Mouse (Mus musculus): ENCODE data around the gene 4932438A13Rik.
A peak's percentile ranks its signal among the peaks of the same experiment; 100 is the strongest.

Gene 4932438A13Rik

DNA sequence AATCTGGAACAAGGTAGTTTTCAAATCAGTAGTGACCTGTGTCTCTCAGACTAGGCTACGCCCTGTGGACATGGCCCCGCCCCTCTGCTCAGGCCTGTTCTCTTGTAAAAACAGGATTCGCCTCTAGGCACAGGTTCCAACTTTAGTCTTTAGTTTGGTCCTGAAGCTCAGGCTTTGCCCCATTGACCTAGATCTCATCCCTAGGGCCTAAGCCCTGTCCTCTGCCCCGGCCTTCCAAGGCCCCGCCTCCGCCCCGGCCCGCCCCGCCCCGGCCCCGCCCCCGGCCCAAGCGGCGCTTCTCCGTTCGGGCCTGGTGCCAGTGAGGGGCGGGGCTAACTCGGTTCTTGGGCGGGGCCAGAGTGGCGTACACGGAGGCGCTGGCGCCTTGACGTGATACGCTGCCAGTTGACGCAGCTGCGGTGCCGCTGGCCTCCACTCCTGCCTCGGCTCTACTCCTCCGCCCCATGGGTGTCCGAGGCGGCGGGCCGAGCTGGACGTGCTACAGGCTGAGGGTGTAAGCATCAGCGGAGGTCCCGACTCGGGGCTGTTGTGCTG, at the start of gene 4932438A13Rik:
TSS of gene 4932438A13Rik (plus strand) at position 384 of the 555 bp plus-strand sequence.
- DNase-seq (ENCODE audit: low spot score in 2 of 2), result peak; percentile 88 to 97

DNA sequence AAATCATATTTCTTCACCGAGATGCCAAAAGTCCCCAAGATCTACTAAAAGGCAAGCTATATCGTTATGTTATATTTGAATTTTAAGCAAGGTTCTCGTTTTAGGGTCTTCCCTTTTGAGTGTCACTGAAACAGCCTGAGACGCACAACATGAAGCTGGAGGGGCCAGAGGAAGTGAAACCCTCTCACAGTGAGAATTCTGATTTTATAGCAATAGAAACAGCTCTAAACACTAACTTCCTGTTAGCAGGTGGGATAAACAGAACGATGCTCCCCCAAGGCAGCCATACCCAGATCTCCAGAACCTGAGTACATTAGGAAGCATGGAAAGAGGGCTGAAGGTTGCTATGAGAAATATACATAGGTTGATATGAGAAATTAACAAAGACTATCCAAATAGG, 46.3 kb upstream of the 4932438A13Rik start:
- DNase-seq (ENCODE audit: low spot score in 2 of 2), result no peak

DNA sequence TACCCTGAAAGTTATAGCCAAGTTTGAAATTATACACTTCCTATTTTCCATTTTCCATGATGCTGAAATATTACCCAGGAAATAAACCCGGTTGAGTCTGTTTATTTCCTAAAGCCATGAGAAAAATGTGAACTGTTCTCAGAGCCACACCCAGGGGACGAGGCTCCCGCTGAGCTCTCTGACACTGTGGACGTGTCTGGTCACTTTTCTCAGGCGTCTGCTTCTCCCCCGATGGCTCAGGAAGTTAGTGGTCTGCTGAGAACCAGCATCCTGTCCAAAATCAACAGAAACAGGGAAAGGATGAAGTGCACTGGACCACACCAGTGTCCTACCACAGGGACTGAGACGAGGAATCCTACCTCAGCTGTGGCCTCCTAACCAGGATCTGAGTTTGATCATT, 43.5 kb upstream of the 4932438A13Rik start:
- no peak for DNase-seq (ENCODE audit: low spot score in 2 of 2)

DNA sequence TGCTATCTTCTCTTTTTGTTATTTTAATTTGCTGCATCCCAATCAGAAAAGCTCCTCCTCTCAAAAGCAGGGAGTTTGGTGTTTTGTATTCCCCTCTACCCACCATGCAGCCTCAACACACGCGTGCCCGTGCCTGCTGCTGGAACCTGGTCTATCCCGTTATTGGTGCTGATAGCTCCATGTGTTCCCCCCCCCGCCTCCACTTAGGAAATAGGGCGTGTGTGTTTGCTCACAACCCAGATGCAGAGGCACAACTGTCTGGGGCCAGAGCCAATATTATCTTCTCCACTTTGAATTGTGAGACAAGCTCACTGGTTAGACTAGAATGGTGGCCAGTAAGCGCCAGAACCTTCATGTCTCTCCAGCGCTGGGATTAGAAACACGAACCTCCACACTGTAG, 41.9 kb upstream of the 4932438A13Rik start:
- no peak for DNase-seq (ENCODE audit: low spot score in 2 of 2)

DNA sequence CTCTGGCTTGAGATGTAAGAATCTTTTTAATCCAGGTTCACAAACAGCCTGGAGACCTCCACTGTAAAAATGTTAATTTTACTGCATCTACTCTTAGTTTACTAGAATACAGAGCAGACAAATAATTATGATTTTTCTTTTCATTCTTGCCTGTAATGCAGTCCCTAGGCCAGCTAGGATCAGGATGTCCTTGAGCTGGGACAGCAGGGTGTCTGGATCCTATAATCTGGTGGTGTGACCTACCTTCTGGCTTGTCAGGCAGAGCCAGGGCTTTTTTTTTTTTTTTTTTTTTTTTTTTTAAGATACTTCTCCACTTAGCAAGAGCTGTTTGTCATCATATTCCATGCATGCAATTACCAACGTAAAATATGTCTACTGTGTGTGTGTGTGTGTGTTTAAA, 37.8 kb upstream of the 4932438A13Rik start:
- no peak for DNase-seq (ENCODE audit: low spot score in 2 of 2)

DNA sequence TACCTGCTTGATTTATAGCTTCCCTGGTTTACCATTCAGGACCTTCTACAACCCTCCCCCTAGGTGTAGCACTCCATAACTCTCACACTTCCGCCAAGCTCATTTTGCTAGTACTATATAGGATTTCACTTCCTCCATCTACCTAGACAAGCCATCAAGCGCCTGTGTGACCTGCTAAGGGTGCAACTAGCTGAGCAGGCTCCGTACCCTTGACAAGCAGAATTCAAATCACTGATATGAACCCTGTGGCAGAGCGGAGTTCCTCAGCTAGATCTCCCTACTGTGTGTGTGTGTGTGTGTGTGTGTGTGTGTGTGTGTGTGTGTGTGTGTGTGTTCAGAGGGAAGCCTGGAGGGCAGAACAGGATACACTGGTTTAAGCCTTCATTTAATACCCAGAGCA, 37.4 kb upstream of the 4932438A13Rik start:
- DNase-seq (ENCODE audit: low spot score in 2 of 2), result no peak

DNA sequence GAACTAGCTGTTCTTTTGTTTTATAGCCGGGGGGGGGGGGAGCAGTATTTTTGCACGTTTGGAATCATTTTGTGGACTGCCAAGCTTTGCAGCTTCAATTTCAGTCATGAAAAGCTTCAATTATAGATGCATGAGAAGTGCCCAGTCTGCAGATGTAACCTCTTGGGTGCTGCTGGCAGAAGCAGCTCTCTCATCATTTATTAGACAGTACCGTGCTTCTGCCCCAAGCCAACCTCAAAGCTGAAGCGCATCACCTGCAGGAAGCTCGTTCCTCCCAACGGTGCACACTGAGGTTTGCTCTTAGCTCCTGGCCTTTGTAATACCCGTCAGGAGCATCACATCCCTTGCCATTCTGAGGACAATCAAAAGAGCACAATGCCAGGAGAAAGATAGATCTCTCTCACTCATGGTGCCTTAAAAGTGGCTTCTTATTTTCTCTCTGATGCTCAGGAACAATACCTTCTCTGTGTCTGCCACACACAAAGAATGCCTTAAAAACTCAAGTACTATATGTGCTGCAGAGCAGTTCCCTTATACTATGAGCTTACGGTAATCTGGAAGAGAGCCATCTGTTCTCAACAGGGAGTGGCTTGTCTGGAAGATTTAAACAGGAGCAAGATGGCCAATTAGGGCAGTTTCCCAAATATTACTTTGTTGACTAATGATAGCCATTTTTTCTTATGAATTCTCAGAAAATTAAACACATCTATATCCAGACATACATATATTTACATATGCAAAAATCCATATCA, 35.5 kb upstream of the 4932438A13Rik start:
- no peak for DNase-seq (ENCODE audit: low spot score in 2 of 2)

DNA sequence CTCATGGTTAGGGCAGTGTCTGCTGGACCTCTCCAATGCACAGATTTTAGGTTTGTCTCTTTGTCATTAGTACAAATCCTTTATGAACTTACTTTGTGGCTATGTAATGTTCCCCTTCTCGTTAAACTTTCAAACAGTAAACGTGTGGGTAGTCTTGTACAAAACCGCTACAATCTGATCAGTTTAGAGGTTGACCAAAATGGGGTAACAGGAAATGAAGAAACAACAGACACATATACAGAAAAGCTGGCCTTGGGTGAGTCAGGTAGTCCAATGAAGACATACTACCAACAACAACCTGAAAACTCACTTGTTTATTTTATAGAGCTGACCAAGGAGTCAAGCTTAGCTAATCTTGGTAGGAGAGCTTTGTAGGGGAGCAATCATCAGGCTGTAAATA, 32.7 kb upstream of the 4932438A13Rik start:
- DNase-seq (ENCODE audit: low spot score in 2 of 2), result no peak

DNA sequence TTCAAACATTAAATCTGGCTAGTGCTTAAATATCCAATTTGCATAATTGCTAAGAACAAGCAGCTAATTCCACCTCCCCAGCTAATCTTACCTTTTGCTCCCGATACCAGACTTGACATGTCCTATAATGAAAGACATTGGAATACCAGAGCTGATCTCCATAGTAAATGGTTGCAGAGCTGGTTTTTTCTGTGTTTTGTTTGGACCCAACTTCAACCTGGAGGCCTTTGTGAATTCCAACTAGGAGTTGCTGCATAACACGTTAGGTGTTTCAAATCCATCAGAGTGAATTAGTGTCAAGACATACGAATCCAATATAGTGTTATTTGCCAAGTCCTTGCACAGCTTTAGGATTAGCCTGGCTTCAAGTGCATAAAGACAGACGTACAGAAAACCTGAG, 28.5 kb upstream of the 4932438A13Rik start:
- DNase-seq (ENCODE audit: low spot score in 2 of 2), result no peak

DNA sequence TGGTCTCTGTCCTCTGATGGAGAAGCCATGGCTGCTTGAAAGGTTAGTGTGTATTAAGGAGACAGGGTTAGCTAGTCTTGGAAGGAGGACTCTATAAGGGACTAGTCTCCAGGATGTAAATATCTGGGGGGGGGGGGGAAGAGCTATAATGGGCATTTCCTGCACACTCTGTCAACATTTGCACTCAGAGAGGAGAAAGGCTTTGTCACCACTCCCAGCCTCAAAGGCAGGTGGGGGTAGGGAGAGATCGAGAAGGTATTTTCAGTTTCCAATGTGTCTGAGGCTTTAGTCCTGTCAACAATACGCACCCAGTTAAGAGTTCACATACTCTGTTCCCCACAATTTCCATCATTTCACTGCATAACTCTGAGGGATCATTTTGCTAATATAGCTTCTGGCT, 28.1 kb upstream of the 4932438A13Rik start:
- DNase-seq (ENCODE audit: low spot score in 2 of 2), result no peak

DNA sequence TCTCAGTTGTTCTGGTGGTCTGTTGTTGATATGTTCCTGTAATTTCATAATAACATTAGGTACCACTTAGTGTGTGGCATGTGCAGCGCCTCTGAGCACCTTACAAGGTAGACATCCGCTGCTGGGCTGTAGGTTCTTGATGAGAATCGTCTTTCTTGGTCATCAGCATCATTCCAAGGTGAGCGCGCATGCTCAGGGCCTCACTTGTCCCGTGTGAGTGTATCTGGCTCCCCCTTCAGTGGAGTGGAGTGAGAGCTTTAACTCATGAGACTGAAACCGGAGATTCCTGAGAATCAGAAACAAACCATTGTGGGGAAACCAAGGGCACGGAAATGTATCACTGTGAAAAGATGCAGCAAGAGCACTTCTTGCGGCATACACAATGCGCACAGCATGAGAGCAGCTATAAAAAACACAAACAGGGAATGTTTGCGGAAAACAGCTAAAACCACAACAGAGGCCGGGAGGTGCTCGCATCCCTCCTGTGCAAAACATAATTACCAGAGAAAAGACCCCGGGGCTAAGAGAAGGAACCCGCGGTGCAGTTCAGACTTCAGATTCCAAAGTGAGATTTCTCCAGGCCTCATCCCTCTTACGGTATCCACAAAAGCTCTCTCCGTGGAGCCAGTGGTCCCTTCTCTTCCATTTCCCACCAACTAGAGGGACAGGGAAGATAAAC, 27.2 kb upstream of the 4932438A13Rik start:
- no peak for DNase-seq (ENCODE audit: low spot score in 2 of 2)

DNA sequence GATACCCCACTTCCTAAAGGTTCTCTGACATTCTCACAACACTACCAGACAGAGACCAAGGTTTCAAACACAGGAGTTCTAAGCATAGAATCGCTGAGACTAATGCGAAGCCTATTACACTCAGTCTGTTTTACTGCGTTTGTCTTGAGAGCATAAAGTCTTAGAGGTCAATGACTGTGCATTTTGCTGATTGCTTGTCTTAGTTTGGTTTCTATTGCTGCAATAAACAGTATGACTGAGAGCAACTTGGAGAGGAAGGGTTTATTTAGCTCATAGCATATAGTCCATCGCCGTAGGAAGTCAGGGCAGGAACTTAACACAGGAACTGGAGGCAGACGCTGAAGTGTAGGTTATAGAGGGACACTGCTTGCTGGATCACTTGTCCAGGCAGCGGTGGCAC, 26.1 kb upstream of the 4932438A13Rik start:
- no peak for DNase-seq (ENCODE audit: low spot score in 2 of 2)

DNA sequence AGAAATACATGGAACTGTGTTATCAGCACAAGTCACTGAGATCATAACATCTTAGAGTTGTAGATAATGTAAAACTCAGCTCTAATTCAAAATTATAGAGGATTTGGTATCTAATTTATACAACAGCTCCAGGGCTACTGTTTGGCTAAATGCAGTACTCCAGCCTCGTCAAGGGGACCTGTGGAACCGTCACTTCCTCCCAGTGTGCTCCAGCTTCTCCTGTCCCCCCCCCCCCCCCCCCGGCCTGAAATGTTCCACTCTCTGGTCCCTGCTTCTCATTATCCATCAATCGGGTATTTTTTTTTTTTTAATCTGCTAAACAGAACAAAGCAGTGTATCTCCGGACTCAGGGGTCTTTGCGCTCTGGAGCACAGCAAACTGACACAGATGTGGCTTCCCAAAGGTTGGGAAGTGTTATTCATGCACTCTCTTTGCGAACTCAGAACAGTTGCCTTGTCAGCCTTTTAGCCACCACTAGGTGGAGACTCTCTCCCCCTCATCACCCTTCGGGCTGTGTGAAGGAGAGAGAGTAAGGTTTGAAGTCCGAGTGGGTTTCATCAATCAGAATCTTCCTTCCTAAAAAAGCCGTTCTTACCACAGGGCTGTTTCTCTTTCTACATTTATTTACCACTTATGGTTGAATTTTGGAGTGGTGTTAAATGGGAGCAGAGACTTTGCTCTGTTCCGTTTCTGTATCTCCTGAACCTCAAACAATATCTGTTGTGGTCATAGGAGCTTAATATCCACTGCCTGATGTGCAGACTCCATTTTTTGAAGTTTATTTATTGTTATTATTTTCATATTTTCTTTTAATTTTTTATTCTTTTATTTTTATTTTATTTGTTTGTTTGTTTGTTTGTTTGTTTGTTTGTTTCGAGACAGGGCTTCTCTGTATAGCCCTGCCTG, 22.0 kb upstream of the 4932438A13Rik start:
- DNase-seq (ENCODE audit: low spot score in 2 of 2), result peak; percentile 9 to 51

DNA sequence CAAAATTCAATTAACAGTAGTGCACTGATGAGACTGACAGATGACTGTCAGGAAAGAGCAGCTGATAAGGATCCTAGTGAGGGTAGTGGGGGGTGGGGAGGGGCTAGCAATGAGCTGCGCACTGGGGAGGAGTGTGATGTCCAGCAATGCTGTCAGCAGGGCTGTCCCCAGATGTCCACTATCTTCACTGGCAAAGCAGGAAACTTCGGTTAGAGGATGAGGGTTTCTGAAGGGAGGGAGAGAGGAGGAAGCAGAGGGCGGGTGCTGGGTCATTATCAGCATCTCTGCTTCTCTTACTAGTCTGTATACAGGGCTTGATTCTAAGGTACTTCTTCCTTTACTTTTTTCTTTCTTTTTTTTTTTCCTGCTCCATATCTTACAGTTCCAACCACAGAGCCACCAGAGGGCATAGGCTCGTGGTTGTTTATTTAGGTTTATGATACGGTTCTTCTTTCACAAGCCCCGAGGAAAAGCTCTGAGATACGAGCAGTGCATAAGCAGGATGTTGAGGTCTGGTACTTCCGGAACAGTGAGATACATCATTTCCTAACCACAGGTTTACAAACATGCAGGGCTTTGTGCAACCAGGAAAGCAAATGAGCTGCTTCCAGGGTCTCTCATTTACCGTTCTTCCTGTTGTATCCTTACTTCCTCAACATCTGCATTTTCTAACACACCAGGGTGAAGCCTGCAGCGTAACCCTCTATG, 9.0 kb upstream of the 4932438A13Rik start:
- no peak for DNase-seq (ENCODE audit: low spot score in 2 of 2)

DNA sequence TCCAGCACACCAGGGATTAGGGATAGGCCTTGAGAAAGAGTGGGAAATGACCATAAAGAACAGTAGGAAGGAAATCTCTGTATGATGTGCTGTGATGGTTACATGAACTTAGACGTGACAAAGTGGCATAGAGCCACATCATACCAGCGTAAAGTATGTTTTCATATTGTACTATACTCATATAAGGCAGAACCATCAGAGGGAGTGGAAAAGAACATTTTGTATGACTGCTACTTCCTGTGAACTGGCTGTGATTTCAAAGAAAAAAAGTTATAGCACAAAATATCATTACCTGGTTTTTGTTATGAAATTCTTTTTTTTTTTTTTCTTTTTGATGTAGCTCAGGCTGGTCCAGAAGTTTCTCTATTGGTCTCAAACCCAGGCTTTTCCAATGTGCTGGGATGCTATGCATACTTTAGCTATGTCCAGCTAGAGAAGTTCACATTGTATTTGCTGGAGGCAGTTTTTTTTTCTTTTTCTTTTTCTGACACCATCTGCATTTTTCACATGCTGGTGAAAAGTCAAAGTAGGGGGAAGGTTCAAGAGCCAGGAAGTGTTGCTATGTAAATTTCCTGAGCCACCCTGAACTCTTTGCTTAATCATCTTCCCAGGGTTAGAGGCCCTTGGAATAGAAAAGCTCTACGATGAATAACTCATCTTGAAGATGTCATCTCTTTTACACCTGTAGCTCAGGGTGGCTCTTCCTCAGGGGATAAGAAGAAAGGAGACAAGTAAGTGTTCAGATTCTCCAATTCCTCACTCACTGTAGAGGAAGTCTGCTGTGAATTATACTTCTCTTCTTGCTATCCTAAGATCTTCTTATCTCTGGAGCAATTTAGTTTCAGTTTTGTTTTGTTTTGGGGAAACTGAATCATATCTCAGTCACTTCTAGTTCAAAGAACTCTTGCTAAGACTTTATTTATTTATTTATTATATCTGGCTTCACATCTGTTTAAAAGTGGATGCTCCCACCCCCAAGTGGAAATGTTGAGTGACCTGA, 1.2 kb upstream of the 4932438A13Rik start:
- no peak for DNase-seq (ENCODE audit: low spot score in 2 of 2)

DNA sequence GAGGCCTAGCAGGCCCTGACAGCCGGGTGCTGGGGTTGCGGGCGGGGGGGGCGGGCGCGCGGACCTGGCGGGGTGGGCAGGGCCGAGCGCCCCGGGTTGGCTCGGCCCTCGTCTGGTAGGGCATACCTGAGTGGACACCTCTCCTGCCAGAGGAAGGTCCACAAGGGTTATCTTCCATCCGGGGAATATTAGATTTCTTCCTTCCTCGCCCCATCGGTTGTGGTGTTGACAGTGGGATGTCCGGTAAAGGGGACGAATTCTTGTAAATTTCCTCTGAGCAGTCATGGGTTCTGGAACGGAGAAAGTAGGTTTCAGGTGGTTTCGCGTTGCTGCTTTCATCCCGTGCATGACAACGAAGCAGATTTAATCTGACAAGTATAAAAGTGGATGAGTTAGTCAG, 523 bp downstream of the 4932438A13Rik start:
- DNase-seq (ENCODE audit: low spot score in 2 of 2), result no peak

DNA sequence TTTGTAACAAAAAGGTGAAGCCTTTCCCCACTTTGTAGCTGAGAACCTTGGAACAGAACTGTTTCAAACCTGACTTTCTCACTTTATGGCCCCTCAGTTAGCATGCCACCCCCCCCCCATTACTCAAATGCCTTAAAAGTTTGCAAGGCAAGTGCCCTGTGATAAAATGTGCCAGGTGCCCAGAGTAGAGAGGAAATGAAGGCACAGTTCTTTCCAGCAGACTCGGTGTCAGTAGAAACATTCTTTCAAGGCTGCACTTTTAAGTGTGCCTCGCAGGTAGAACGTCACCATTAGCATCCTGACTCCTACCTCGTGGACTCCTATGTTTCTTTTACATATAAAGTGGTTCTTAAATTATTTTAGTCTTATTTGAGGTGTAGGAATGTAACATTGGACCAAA, 977 bp downstream of the 4932438A13Rik start:
- no peak for DNase-seq (ENCODE audit: low spot score in 2 of 2)

DNA sequence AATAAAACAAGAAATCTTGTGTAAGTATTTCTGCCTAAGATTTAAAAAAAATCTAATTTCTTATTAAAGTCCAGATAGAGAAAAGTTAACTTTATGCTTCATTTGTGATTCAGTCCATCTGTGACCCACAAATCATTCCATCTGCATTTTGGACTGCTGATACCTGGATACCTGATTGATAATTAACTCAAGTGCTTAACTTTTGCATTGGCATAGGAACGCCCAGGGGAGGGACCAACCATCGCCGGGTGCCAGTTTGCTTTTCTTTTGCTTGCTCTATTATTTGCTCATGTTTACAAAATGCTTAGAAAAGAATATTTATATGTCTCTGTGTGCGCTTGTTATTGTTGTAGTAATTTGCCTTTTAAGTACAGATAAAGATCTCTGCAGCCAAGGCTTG, 1.6 kb downstream of the 4932438A13Rik start:
- no peak for DNase-seq (ENCODE audit: low spot score in 2 of 2)

DNA sequence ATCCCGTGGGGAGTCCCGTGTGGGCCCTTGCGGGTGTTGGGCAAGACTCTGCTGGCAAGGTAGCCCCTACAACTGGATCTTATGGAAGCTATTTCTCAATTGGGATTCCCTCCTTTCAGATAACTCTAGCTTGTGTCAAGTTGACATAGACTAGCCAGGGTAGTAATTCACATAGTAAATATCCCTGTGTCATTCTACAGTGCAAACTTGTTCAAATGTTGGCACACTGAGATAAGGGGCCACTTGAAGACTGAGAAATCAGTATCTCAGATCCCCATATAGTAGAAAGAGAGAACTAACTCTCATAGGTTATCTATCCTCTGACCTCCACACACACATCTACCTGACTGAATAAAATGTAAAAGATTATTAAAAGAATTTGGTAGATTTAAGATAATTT, 42.5 kb downstream of the 4932438A13Rik start:
- no peak for DNase-seq (ENCODE audit: low spot score in 2 of 2)

DNA sequence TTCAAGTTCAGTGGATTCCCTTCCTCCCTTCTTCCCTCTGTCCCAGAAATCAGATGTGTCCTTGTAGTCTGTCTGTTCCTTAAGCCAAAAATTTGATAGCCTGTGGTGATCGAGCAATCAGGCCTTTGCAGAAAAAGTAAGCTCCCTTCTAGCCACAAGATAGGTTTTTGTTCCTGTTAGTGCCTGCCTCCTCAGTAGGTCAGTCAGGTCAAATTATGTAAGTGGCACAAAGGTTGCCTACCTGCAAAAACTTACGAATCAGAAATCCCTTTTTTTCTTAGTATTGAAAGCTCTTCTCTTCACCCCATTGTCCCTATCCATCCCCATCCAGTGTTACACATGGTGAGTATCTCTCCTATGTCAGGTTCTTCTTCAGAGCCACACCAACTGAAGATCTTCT, 54.9 kb downstream of the 4932438A13Rik start:
- DNase-seq (ENCODE audit: low spot score in 2 of 2), result no peak
